Mouse (Mus musculus): Measurements from ENCODE around the gene Lrrc8e.

Gene Lrrc8e

GRCm38 (mm10) chr8:4226739-4227347 is at the start of gene Lrrc8e:
Gene Lrrc8e, plus strand, starts transcription at chr8:4226827.
- no peak for DNase-seq

GRCm38 (mm10) chr8:4183409-4183808 is 43.2 kb upstream of the Lrrc8e start:
- DNase-seq, result no peak

- DNase-seq, result no peak
These were observed 40.5 kb upstream of the Lrrc8e start for GRCm38 (mm10) chr8:4186151-4186550.

- no peak for DNase-seq
These were observed 38.0 kb upstream of the Lrrc8e start for GRCm38 (mm10) chr8:4188605-4189004.

- no peak for DNase-seq
These were observed 37.5 kb upstream of the Lrrc8e start for GRCm38 (mm10) chr8:4189031-4189722.

- no peak for DNase-seq
These were observed 34.3 kb upstream of the Lrrc8e start for GRCm38 (mm10) chr8:4192305-4192704.

GRCm38 (mm10) chr8:4192807-4193587 is 33.6 kb upstream of the Lrrc8e start:
- peak; percentile 97 for DNase-seq

- no peak for DNase-seq
These were observed 33.1 kb upstream of the Lrrc8e start for GRCm38 (mm10) chr8:4193588-4193894.

GRCm38 (mm10) chr8:4201321-4201720 is 25.3 kb upstream of the Lrrc8e start:
- no peak for DNase-seq

- no peak for DNase-seq
These were observed 21.1 kb upstream of the Lrrc8e start for GRCm38 (mm10) chr8:4205246-4206123.

GRCm38 (mm10) chr8:4206182-4207015 is 20.2 kb upstream of the Lrrc8e start:
- peak; percentile 44 for DNase-seq

GRCm38 (mm10) chr8:4207016-4207350 is 19.6 kb upstream of the Lrrc8e start:
- no peak for DNase-seq

- DNase-seq, result no peak
These were observed 15.5 kb upstream of the Lrrc8e start for GRCm38 (mm10) chr8:4211097-4211496.

GRCm38 (mm10) chr8:4212809-4213209 is 13.8 kb upstream of the Lrrc8e start:
- no peak for DNase-seq

GRCm38 (mm10) chr8:4213210-4214005 is 13.2 kb upstream of the Lrrc8e start:
- no peak for DNase-seq

- no peak for DNase-seq
These were observed 12.3 kb upstream of the Lrrc8e start for GRCm38 (mm10) chr8:4214006-4214980.

GRCm38 (mm10) chr8:4216296-4216695 is 10.3 kb upstream of the Lrrc8e start:
- no peak for DNase-seq

- DNase-seq, result peak; percentile 66
These were observed 9.6 kb upstream of the Lrrc8e start, which contains the start of gene Prr36 for GRCm38 (mm10) chr8:4216791-4217621. Gene Prr36, minus strand, starts transcription at chr8:4217459.

GRCm38 (mm10) chr8:4219617-4220016 is 7.0 kb upstream of the Lrrc8e start:
- DNase-seq, result no peak

All from right cerebral cortex, postnatal 14 days (tissue).